Mouse (Mus musculus) ES-E14 (cell line): ENCODE results near the gene Cdc42bpa. TPM values are rescaled to one million over a fixed set of nuclear protein-coding genes. Genes with fewer than 3 reads are reported as not detected.

Source experiments
- DNase-seq: peaks from one replicate; pipeline ENCODE4 v3.0.0-alpha.2; 2013; ENCODE audit warnings: low read depth, low spot score
- H3K27ac ChIP-seq: 2 replicates; pipeline ENCODE4 v1.5.1; 2012; ENCODE audit warnings: low read depth, mild to moderate bottlenecking, low read length, moderate library complexity, mixed read lengths; ENCODE audit not compliant: poor library complexity, insufficient read depth, severe bottlenecking
- H3K36me3 ChIP-seq: 2 replicates; pipeline ENCODE4 v1.6.1; 2012; ENCODE audit warnings: mild to moderate bottlenecking, low read length, moderate library complexity, mixed read lengths; ENCODE audit not compliant: control insufficient read depth, poor library complexity, insufficient read depth, severe bottlenecking
- H3K4me1 ChIP-seq, 2 experiments: fragments of 150-350 bp in 1 of 2; sonication (generic) in 1 of 2; 2 replicates each; pipeline ENCODE4 v1.6.1; 2012; ENCODE audit warnings: low read length in 2 of 2, mild to moderate bottlenecking in 1 of 2, mixed read lengths in 1 of 2; ENCODE audit not compliant: control insufficient read depth in 2 of 2, insufficient read depth in 2 of 2, poor library complexity in 1 of 2
- H3K4me3 ChIP-seq, 2 experiments: fragments of 150-350 bp in 1 of 2; sonication (generic) in 1 of 2; 2 replicates each; pipeline ENCODE4 v1.5.1; 2012; ENCODE audit warnings: low read length in 2 of 2, low read depth in 1 of 2, mild to moderate bottlenecking in 1 of 2, mixed read lengths in 1 of 2; ENCODE audit not compliant: insufficient read depth in 1 of 2, poor library complexity in 1 of 2, severe bottlenecking in 1 of 2
- H3K9ac ChIP-seq: 2 replicates; pipeline ENCODE4 v1.6.1; 2012; ENCODE audit warnings: low read depth, mild to moderate bottlenecking, low read length, mixed read lengths; ENCODE audit not compliant: poor library complexity, insufficient read depth, severe bottlenecking
- H3K9me3 ChIP-seq: fragments of 150-350 bp; sonication (generic); 2 replicates; pipeline ENCODE4 v1.6.1; 2012; ENCODE audit warnings: low read depth, mild to moderate bottlenecking, low read length; ENCODE audit not compliant: control insufficient read depth, insufficient read depth
- CHD2 ChIP-seq: IDR thresholded peaks from 2 replicates; pipeline ENCODE4 v1.6.1; 2014; ENCODE audit warnings: mild to moderate bottlenecking, low read depth, low read length, inconsistent platforms
- HCFC1 ChIP-seq: IDR thresholded peaks from 2 replicates; pipeline ENCODE4 v1.6.1; 2012; ENCODE audit warnings: low read length, inconsistent platforms, borderline replicate concordance; ENCODE audit not compliant: insufficient read depth
- MAFK ChIP-seq: IDR thresholded peaks from 2 replicates; pipeline ENCODE4 v1.6.1; 2014; ENCODE audit warnings: mild to moderate bottlenecking, low read depth, low read length, inconsistent platforms; ENCODE audit not compliant: insufficient read depth
- ZC3H11A ChIP-seq: IDR thresholded peaks from 2 replicates; pipeline ENCODE4 v1.6.1; 2012; ENCODE audit warnings: low read depth, mild to moderate bottlenecking, inconsistent platforms, low read length, borderline replicate concordance
- ZNF384 ChIP-seq: IDR thresholded peaks from 2 replicates; pipeline ENCODE4 v1.6.1; 2012; ENCODE audit warnings: low read depth, low read length, inconsistent platforms
- in situ Hi-C, 2 experiments: fragments of 600-800 bp; cut with MboI; formaldehyde crosslinking; loops; one replicate each; pipeline ENCODE4 v1.15.1; 2025; ENCODE audit warnings: low sequenced_read_pairs in 2 of 2, inconsistent platforms in 1 of 2; ENCODE audit not compliant: unreplicated experiment in 2 of 2
- total RNA-seq: library from RNA; depleted of rRNA; stranded (reverse); fragments of 300-350 nt; gene quantifications from 2 replicates; pipeline ENCODE4 v1.2.3, GENCODE M21; 2012

The Cdc42bpa gene
- total RNA-seq, 1 experiment: 22.1 TPM

GRCm38 (mm10) chr1:180140970-180141369 lies 180.7 kb downstream of the Cdc42bpa start:
- in situ Hi-C loops: no loop called here
- Histone ChIP-seq H3K27ac (no peak overlapping the region), H3K4me3 (no peak overlapping the region), H3K36me3 (peaks cover 10% of the 10 kb centered on the region), H3K9me3 (no peaks in the 10 kb centered on the region), H3K4me1 (no peaks in the 10 kb centered on the region; a peak in 1 of 4 replicates), H3K9ac (no peak overlapping the region)
- DNase-seq: no peak
- TF ChIP-seq ZNF384 (no peak), ZC3H11A (no peak), CHD2 (no peak), MAFK (no peak), HCFC1 (no peak)

DNA sequence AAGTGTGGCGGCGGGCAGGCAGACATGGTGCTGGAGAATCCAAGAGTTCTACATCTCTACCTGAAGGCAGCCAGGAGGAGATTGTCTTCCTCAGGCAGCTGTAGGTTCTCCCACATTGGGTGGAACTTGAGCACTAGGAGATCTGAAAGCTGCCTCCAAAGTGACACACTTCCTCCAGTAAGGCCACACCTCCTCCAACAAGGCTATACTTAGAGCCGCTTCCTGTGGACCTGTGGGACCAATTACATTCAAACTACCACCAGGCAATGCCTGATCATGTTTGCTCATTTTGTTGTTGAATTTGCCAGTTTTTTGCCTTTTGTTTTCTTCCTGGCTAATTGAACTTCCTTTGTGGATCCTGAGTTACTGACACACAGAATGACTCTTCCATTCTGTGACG lies 187.8 kb downstream of the Cdc42bpa start:
- H3K36me3 ChIP-seq: peaks cover 7% of the 10 kb centered on the region
- in situ Hi-C loops: no loop called here
- H3K4me3 ChIP-seq: no peak overlapping the region
- H3K27ac ChIP-seq: no peak overlapping the region
- no peaks in the 10 kb centered on the region for H3K4me1 ChIP-seq
- no peak overlapping the region for H3K9ac ChIP-seq
- DNase-seq: no peak
- TF ChIP-seq ZC3H11A: no peak
- TF ChIP-seq ZNF384: no peak
- TF ChIP-seq HCFC1: no peak
- TF ChIP-seq CHD2: no peak
- TF ChIP-seq MAFK: no peak
- no peaks in the 10 kb centered on the region for H3K9me3 ChIP-seq

GRCm38 (mm10) chr1:180148563-180148962 lies 188.3 kb downstream of the Cdc42bpa start:
- H3K4me3 ChIP-seq: no peak overlapping the region
- TF ChIP-seq MAFK (no peak), ZC3H11A (no peak), ZNF384 (no peak), CHD2 (no peak), HCFC1 (no peak)
- no peak overlapping the region for H3K27ac ChIP-seq
- peaks cover 6% of the 10 kb centered on the region for H3K36me3 ChIP-seq
- H3K4me1 ChIP-seq: no peaks in the 10 kb centered on the region
- DNase-seq: no peak
- no peak overlapping the region for H3K9ac ChIP-seq
- in situ Hi-C loops: no loop called here
- no peaks in the 10 kb centered on the region for H3K9me3 ChIP-seq

GRCm38 (mm10) chr1:180151191-180151590 lies 190.9 kb downstream of the Cdc42bpa start:
- H3K36me3 ChIP-seq: peaks cover 2% of the 10 kb centered on the region
- H3K9me3 ChIP-seq: no peaks in the 10 kb centered on the region
- H3K4me3 ChIP-seq: no peak overlapping the region
- no peak for TF ChIP-seq MAFK
- no peak for TF ChIP-seq CHD2
- no peak for TF ChIP-seq ZC3H11A
- TF ChIP-seq HCFC1: no peak
- H3K4me1 ChIP-seq: no peaks in the 10 kb centered on the region
- in situ Hi-C loops: no loop called here
- no peak overlapping the region for H3K27ac ChIP-seq
- no peak overlapping the region for H3K9ac ChIP-seq
- no peak for DNase-seq

- no peak for TF ChIP-seq ZC3H11A
- TF ChIP-seq ZNF384: no peak
- no peak for TF ChIP-seq HCFC1
- no peak for TF ChIP-seq MAFK
- no peak for TF ChIP-seq CHD2
- no peaks in the 10 kb centered on the region for H3K9me3 ChIP-seq
- in situ Hi-C loops: no loop called here
- peaks cover 0 to 2% of the 10 kb centered on the region in 2 experiments; a peak in 1 of 4 replicates for H3K4me1 ChIP-seq
- no peak for DNase-seq
- no peak overlapping the region for H3K4me3 ChIP-seq
- no peak overlapping the region for H3K9ac ChIP-seq
- no peak overlapping the region for H3K27ac ChIP-seq
- H3K36me3 ChIP-seq: peaks cover 2% of the 10 kb centered on the region; the same call in 1 of the 2 replicates
Measured at GRCm38 (mm10) chr1:180158648-180159047, 198.4 kb downstream of the Cdc42bpa start.
